Mouse (Mus musculus): Measurements from ENCODE around the gene Ldlrad3. TPM values are rescaled to one million over a fixed set of nuclear protein-coding genes. Genes with fewer than 3 reads are reported as not detected.

Ldlrad3 gene
- polyA plus RNA-seq, 1 experiment from 2014 or later = 4.3 TPM

- Histone ChIP-seq H3K4me1 (replicated peaks; ENCODE audit: control insufficient read depth, insufficient read depth, low read length) (no peaks in the 10 kb centered on the region), H3K36me3 (ENCODE audit: control insufficient read depth, insufficient read depth) (no peaks in the 10 kb centered on the region), H3K9ac (ENCODE audit: low read depth, low read length) (no peak overlapping the region), H3K27ac (ENCODE audit: low read depth, low read length) (no peak overlapping the region), H3K9me3 (ENCODE audit: control insufficient read depth) (no peaks in the 10 kb centered on the region), H3K4me3 (ENCODE audit: low read depth, low read length) (no peak overlapping the region), H3K27me3 (replicated peaks; ENCODE audit: control insufficient read depth, insufficient read depth, low read length) (no peaks in the 10 kb centered on the region), H3K4me2 (replicated peaks; ENCODE audit: low read depth) (no peak overlapping the region)
- no peak for ATAC-seq
- TF ChIP-seq CTCF (IDR thresholded peaks at IDR 0.05; ENCODE audit: low read depth) = no peak
- 87% methylated on average over 12 of the region's 12 CpGs for WGBS
Measured at GRCm38 (mm10) chr2:101925591-101926188, 260.5 kb downstream of the Ldlrad3 start.

DNA sequence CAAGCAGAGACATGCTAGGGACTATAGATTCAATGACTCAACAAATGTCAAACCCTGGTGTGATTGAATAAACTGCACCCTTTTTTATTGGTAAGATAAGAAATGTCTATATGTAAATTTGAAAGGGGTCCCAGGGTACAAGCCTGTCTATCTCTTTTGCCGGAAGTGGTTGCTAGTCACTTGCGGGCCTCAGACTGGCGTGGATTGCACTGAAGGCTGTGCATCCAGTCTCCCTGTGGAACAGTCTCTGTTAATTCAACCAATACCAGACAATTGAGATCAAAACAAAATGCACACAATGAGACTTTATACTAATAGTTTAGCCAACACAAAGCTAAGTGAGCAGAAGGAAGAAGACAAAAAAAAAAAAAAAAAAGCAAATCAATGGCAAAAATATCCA lies 261.0 kb downstream of the Ldlrad3 start:
- Histone ChIP-seq H3K4me3 (ENCODE audit: low read depth, low read length) (no peak overlapping the region), H3K9ac (ENCODE audit: low read depth, low read length) (no peak overlapping the region), H3K27me3 (replicated peaks; ENCODE audit: control insufficient read depth, insufficient read depth, low read length) (no peaks in the 10 kb centered on the region), H3K4me1 (replicated peaks; ENCODE audit: control insufficient read depth, insufficient read depth, low read length) (no peaks in the 10 kb centered on the region), H3K27ac (ENCODE audit: low read depth, low read length) (no peak overlapping the region), H3K9me3 (ENCODE audit: control insufficient read depth) (no peaks in the 10 kb centered on the region), H3K36me3 (ENCODE audit: control insufficient read depth, insufficient read depth) (no peaks in the 10 kb centered on the region), H3K4me2 (replicated peaks; ENCODE audit: low read depth) (no peak overlapping the region)
- ATAC-seq = no peak
- TF ChIP-seq CTCF (IDR thresholded peaks at IDR 0.05; ENCODE audit: low read depth) = no peak
- 73% methylated on average over 3 of the region's 3 CpGs for WGBS

DNA sequence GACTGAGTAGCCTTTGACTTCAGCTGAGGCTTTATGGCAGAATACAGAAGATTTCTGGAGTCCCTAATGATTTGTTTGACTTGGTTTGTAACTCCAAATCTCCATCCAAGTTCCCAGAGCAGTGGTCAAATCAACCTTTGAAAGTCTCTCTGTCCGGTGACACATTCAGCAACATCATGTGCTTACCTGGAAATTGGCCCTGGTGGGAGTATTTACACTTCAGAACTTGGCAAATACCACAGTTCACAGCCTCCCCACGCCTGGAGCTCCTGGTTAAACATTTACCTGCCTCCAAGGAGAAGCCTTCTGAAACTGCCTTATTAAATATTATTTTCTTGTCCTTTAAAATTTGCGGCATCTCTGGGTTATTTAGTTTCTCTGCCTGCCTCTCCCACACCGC lies 263.0 kb downstream of the Ldlrad3 start:
- no peak overlapping the region for H3K4me3 ChIP-seq (ENCODE audit: low read depth, low read length)
- no peak overlapping the region for H3K9ac ChIP-seq (ENCODE audit: low read depth, low read length)
- ATAC-seq = no peak
- H3K9me3 ChIP-seq (ENCODE audit: control insufficient read depth) = no peaks in the 10 kb centered on the region
- TF ChIP-seq CTCF (IDR thresholded peaks at IDR 0.05; ENCODE audit: low read depth) = no peak
- H3K36me3 ChIP-seq (ENCODE audit: control insufficient read depth, insufficient read depth) = no peaks in the 10 kb centered on the region
- H3K4me2 ChIP-seq (replicated peaks; ENCODE audit: low read depth) = peak overlapping the region; percentile 33
- H3K27ac ChIP-seq (ENCODE audit: low read depth, low read length) = no peak overlapping the region
- H3K27me3 ChIP-seq (replicated peaks; ENCODE audit: control insufficient read depth, insufficient read depth, low read length) = no peaks in the 10 kb centered on the region
- no peaks in the 10 kb centered on the region for H3K4me1 ChIP-seq (replicated peaks; ENCODE audit: control insufficient read depth, insufficient read depth, low read length)
- 38% methylated on average over 4 of the region's 4 CpGs for WGBS

DNA sequence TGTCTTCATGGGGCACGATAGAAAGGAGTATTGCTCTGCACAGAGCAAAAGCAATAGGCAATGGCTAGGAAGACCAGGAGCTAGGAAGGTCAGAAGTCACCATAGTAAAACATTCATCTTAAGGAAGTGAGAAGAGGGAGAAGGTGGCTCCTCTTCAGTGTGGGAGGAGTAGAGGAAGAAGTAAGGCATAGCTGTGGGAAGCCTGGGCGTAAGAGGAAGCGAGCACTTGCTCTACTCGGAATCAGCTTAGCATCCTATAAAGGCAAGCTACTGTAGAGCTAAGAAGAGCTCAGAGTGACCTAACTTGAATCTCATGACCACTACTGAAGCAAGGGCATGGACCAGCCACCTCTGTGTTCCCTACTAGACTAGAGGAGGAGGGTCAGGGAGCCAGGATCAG lies 263.9 kb downstream of the Ldlrad3 start:
- H3K4me2 ChIP-seq (replicated peaks; ENCODE audit: low read depth) = no peak overlapping the region
- WGBS = 82% methylated on average over 4 of the region's 4 CpGs
- ATAC-seq = no peak
- H3K36me3 ChIP-seq (ENCODE audit: control insufficient read depth, insufficient read depth) = no peaks in the 10 kb centered on the region
- no peaks in the 10 kb centered on the region for H3K9me3 ChIP-seq (ENCODE audit: control insufficient read depth)
- no peak overlapping the region for H3K4me3 ChIP-seq (ENCODE audit: low read depth, low read length)
- no peaks in the 10 kb centered on the region for H3K27me3 ChIP-seq (replicated peaks; ENCODE audit: control insufficient read depth, insufficient read depth, low read length)
- H3K4me1 ChIP-seq (replicated peaks; ENCODE audit: control insufficient read depth, insufficient read depth, low read length) = no peaks in the 10 kb centered on the region
- no peak for TF ChIP-seq CTCF (IDR thresholded peaks at IDR 0.05; ENCODE audit: low read depth)
- H3K9ac ChIP-seq (ENCODE audit: low read depth, low read length) = no peak overlapping the region
- no peak overlapping the region for H3K27ac ChIP-seq (ENCODE audit: low read depth, low read length)

GRCm38 (mm10) chr2:101920136-101920554 lies 266.0 kb downstream of the Ldlrad3 start:
- Histone ChIP-seq H3K27me3 (replicated peaks; ENCODE audit: control insufficient read depth, insufficient read depth, low read length) (no peaks in the 10 kb centered on the region), H3K36me3 (ENCODE audit: control insufficient read depth, insufficient read depth) (no peaks in the 10 kb centered on the region), H3K9me3 (ENCODE audit: control insufficient read depth) (no peaks in the 10 kb centered on the region), H3K4me2 (replicated peaks; ENCODE audit: low read depth) (no peak overlapping the region), H3K4me3 (ENCODE audit: low read depth, low read length) (no peak overlapping the region), H3K27ac (ENCODE audit: low read depth, low read length) (no peak overlapping the region), H3K9ac (ENCODE audit: low read depth, low read length) (no peak overlapping the region), H3K4me1 (replicated peaks; ENCODE audit: control insufficient read depth, insufficient read depth, low read length) (no peaks in the 10 kb centered on the region)
- 52% methylated on average over 2 of the region's 2 CpGs for WGBS
- TF ChIP-seq CTCF (IDR thresholded peaks at IDR 0.05; ENCODE audit: low read depth) = peak; percentile 30
- no peak for ATAC-seq

DNA sequence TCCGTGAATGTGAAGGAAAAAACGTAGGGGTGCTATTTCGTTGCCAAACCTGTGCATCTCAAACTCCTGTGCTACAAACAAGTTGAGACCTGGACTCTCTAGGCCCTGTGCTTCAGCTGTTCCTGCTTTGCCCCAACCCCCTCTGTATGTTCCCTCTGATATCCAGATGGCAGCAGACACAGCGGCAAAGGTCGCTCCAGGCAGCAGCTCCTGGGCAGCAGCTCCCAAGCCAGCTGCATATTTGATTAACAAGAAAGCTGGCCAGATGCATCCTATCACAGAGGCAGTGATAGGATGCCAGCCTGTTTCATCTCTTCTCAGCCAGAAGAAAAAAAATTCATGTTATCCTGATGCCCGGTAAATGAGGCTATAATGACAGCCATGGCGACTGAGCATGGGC lies 267.7 kb downstream of the Ldlrad3 start:
- Histone ChIP-seq H3K9ac (ENCODE audit: low read depth, low read length) (no peak overlapping the region), H3K27ac (ENCODE audit: low read depth, low read length) (no peak overlapping the region), H3K4me1 (replicated peaks; ENCODE audit: control insufficient read depth, insufficient read depth, low read length) (no peaks in the 10 kb centered on the region), H3K36me3 (ENCODE audit: control insufficient read depth, insufficient read depth) (no peaks in the 10 kb centered on the region), H3K4me2 (replicated peaks; ENCODE audit: low read depth) (no peak overlapping the region), H3K27me3 (replicated peaks; ENCODE audit: control insufficient read depth, insufficient read depth, low read length) (no peaks in the 10 kb centered on the region), H3K4me3 (ENCODE audit: low read depth, low read length) (no peak overlapping the region), H3K9me3 (ENCODE audit: control insufficient read depth) (no peaks in the 10 kb centered on the region)
- no peak for ATAC-seq
- no peak for TF ChIP-seq CTCF (IDR thresholded peaks at IDR 0.05; ENCODE audit: low read depth)
- 85% methylated on average over 7 of the region's 7 CpGs for WGBS

Measured in intestine, postnatal 0 days (tissue).